Comparison of ENCODE assay signal across 19 mouse cellular contexts in the genomic region with DNA sequence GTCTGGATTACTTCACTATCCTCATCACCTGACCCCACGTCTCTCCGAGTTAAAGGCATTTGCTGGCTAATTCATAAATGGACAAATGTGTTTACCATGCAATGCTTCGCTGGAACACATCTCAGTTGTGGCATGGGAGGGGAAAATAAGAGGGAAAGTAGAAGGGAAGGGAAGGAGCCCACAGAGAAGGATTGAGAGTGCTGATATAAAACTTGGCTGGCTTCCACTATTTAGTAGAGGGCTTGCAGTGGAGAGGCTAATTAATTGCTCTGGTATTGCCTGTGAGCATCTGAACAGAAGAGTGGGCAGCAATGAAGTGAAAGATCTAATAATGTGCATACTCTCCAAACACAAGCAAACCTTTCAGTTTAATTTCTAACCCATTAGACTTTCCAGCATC. TPM values are rescaled to one million over a fixed set of nuclear protein-coding genes. Genes with fewer than 3 reads are reported as not detected.
A peak's percentile ranks its signal among the peaks of the same experiment; 100 is the strongest.
DNase-seq lines count a peak whose midpoint lies in the region; ATAC-seq lines count a peak whose summit lies in the region.
"Had no signal": no experiment of that assay in that cellular context is flagged by ENCODE, and none has a peak within 500 bp of the region (broad histone marks: within the 10 kb centered on the region; RNA-seq: fewer than 3 reads in every experiment).

No protein-coding gene starts in this region.

- no peaks in the 10 kb centered on the region for H3K9me3 ChIP-seq in kidney, embryonic 16.5 days (ENCODE audit: low read length)
- no peaks in the 10 kb centered on the region for H3K9me3 ChIP-seq in limb, embryonic 12.5 days
- H3K9me3 ChIP-seq: heart, embryonic 10.5 days; liver, embryonic 13.5 days had no signal

- H3K4me1 ChIP-seq in kidney, embryonic 16.5 days (ENCODE audit: insufficient read depth, low read length) = no peaks in the 10 kb centered on the region
- H3K4me1 ChIP-seq in limb, embryonic 12.5 days (replicated peaks) = no peaks in the 10 kb centered on the region
- H3K4me1 ChIP-seq: heart, embryonic 10.5 days; liver, embryonic 13.5 days had no signal

- no peaks in the 10 kb centered on the region for H3K36me3 ChIP-seq in kidney, embryonic 16.5 days (ENCODE audit: insufficient read depth, low read length)
- H3K36me3 ChIP-seq in limb, embryonic 12.5 days = no peaks in the 10 kb centered on the region
- H3K36me3 ChIP-seq: heart, embryonic 10.5 days; liver, embryonic 13.5 days had no signal

- no peak overlapping the region for H3K27ac ChIP-seq in kidney, embryonic 16.5 days (ENCODE audit: low read length)
- 0 out of 2 replicates have a peak overlapping the region, but pooled peaks have one; percentile 17 for H3K27ac ChIP-seq in limb, embryonic 12.5 days
- H3K27ac ChIP-seq: heart, embryonic 10.5 days; layer of hippocampus, adult 2 months; liver, embryonic 13.5 days; macrophage had no signal

- peak; percentile 1 for DNase-seq in cerebellum, postnatal 10 days
- no peak for DNase-seq in cerebellum, postnatal 14 days
- no peak for DNase-seq in kidney, postnatal 10 days
- DNase-seq in brain, adult 2 months (ENCODE audit: low read depth, low spot score) = peak; percentile 1
- no peak for DNase-seq in left cerebral cortex, postnatal 14 days (ENCODE audit: low spot score in 2 of 2)
- no peak for DNase-seq in kidney, adult 9 months
- DNase-seq: cerebellum, adult 9-10 months; gastrocnemius, postnatal 25 days; heart, postnatal 36 days; kidney, adult 18-20 months; liver, embryonic 13.5 days had no signal

- no peaks in the 10 kb centered on the region for H3K27me3 ChIP-seq in kidney, embryonic 16.5 days (ENCODE audit: insufficient read depth, low read length)
- H3K27me3 ChIP-seq in limb, embryonic 12.5 days = peaks cover 4% of the 10 kb centered on the region; the same call in 1 of the 2 replicates
- H3K27me3 ChIP-seq: CH12.LX; liver, embryonic 13.5 days had no signal

- H3K4me3 ChIP-seq in kidney, embryonic 16.5 days (ENCODE audit: low read length) = no peak overlapping the region
- H3K4me3 ChIP-seq in limb, embryonic 12.5 days (replicated peaks) = no peak overlapping the region
- H3K4me3 ChIP-seq: heart, embryonic 10.5 days; layer of hippocampus, adult 2 months; liver, embryonic 13.5 days had no signal

- intact Hi-C loops in left cerebral cortex, postnatal 14 days (cut with DNase I) = no loop called here

- peak; percentile 19; the same call in 1 of the 2 replicates for ATAC-seq in kidney, embryonic 16.5 days (ENCODE audit: low FRiP score, low TSS enrichment)
- ATAC-seq in limb, embryonic 12.5 days (ENCODE audit: insufficient number of reproducible peaks, insufficient read depth, low FRiP score, low TSS enrichment, low read depth) = no peak
- ATAC-seq: Patski had no signal

- no peak overlapping the region for H3K9ac ChIP-seq in kidney, embryonic 16.5 days (replicated peaks; ENCODE audit: low read length)
- H3K9ac ChIP-seq in limb, embryonic 12.5 days (replicated peaks) = no peak overlapping the region
- H3K9ac ChIP-seq: liver, embryonic 13.5 days had no signal

- WGBS in kidney, embryonic 16.5 days = 56% methylated on average over 3 of the region's 3 CpGs
- WGBS in limb, embryonic 12.5 days = 45% methylated on average over 3 of the region's 3 CpGs

- H3K4me2 ChIP-seq in kidney, embryonic 16.5 days (replicated peaks; ENCODE audit: low read depth, low read length) = no peak overlapping the region
- H3K4me2 ChIP-seq in limb, embryonic 12.5 days = no peak overlapping the region
- H3K4me2 ChIP-seq: liver, embryonic 13.5 days had no signal

RNA-seq across cellular contexts. Expression of gene Rtl3, which starts 31.0 kb away (rescaled TPM):
- 4.0 and 5.0 TPM in 2 replicates for polyA plus RNA-seq in kidney, embryonic 16.5 days (2015; fragmentation: Nextera tagmentation; extraction: Ambion mirVana)
- polyA plus RNA-seq in limb, embryonic 12.5 days (2016; fragmentation: Nextera tagmentation; extraction: Ambion mirVana) = 14.1 and 20.5 TPM in 2 replicates
- total RNA-seq in left cerebral cortex, postnatal 14 days (2021) = under 1 TPM; 0.15 to 0.22 TPM
- total RNA-seq: CH12.LX; monocyte, adult 5-6 weeks had no signal
- polyA plus RNA-seq: macrophage, Patski had no signal

RNA-seq across cellular contexts. Expression of gene Lpar4, which starts 49.0 kb away (rescaled TPM):
- polyA plus RNA-seq in kidney, embryonic 16.5 days (2015; fragmentation: Nextera tagmentation; extraction: Ambion mirVana) = 13.6 and 14.2 TPM in 2 replicates
- 33.7 and 34.3 TPM in 2 replicates for polyA plus RNA-seq in limb, embryonic 12.5 days (2016; fragmentation: Nextera tagmentation; extraction: Ambion mirVana)
- total RNA-seq in left cerebral cortex, postnatal 14 days (2021) = 1 to 10 TPM; 1.3 to 1.4 TPM
- polyA plus RNA-seq: macrophage, Patski had no signal

Comparison
In these comparisons a context has a peak if more than half of its experiments do, and no peak if none do; other contexts are left out.
1. DNase-seq: peak in cerebellum, postnatal 10 days (2 of 2) and brain, adult 2 months (single experiment); none in cerebellum, postnatal 14 days (0 of 2), kidney, postnatal 10 days (single experiment), left cerebral cortex, postnatal 14 days (0 of 2) and kidney, adult 9 months (single experiment).